Mouse (Mus musculus): ENCODE measurements around the gene Mrps18a. TPM values are rescaled to one million over a fixed set of nuclear protein-coding genes. Genes with fewer than 3 reads are reported as not detected.
A peak's percentile ranks its signal among the peaks of the same experiment; 100 is the strongest.

Gene Mrps18a
- polyA plus RNA-seq, 1 experiment from 2014 or later: 130 TPM

- peak; percentile 71 for ATAC-seq (ENCODE audit: low FRiP score)
- WGBS: under 1% methylated on average over 16 of the region's 16 CpGs
- Histone ChIP-seq H3K9me3 (replicated peaks) (no peaks in the 10 kb centered on the region), H3K4me2 (replicated peaks) (peak overlapping the region; percentile 70), H3K4me1 (peaks cover 24% of the 10 kb centered on the region), H3K27ac (peak overlapping the region; percentile 77), H3K27me3 (no peaks in the 10 kb centered on the region), H3K36me3 (peaks cover 20% of the 10 kb centered on the region), H3K9ac (peak overlapping the region; percentile 23), H3K4me3 (peak overlapping the region; percentile 86)
Measured at GRCm38 (mm10) chr17:46160090-46160662, 49.4 kb downstream of the Mrps18a start.

DNA sequence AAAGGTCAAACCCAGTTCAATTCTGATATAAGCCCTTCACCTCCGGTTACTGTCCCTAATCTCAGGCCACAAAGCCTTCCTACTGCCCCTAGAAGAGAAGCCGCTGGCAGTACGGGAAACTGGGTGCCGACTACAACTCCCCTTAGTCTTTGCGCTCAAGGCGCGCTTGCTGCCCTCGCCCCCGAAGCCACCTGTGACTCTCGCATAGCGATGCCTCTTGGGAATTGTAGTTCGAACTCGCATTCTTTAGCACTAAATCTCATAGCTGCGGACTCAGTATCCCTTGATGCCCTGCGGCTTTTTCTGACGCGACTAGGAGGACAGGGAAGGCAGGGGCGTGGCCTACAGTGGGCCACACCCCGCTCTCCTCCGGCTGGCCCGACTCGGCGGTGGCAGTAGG lies 49.9 kb downstream of the Mrps18a start, which contains the start of gene Gtpbp2:
Gene Gtpbp2, plus strand, starts transcription at position 347 of the 400 bp plus-strand sequence.
- no peaks in the 10 kb centered on the region for H3K27me3 ChIP-seq
- peaks cover 25% of the 10 kb centered on the region for H3K36me3 ChIP-seq
- under 1% methylated on average over 23 of the region's 23 CpGs for WGBS
- H3K4me2 ChIP-seq (replicated peaks): peak within 1 kb of the TSS; percentile 70
- peak; percentile 95 for ATAC-seq (ENCODE audit: low FRiP score)
- H3K9ac ChIP-seq: peak within 1 kb of the TSS; percentile 88
- no peaks in the 10 kb centered on the region for H3K9me3 ChIP-seq (replicated peaks)
- H3K4me1 ChIP-seq: peaks cover 24% of the 10 kb centered on the region
- peak within 1 kb of the TSS; percentile 86 for H3K4me3 ChIP-seq
- H3K27ac ChIP-seq: peak within 1 kb of the TSS; percentile 82

DNA sequence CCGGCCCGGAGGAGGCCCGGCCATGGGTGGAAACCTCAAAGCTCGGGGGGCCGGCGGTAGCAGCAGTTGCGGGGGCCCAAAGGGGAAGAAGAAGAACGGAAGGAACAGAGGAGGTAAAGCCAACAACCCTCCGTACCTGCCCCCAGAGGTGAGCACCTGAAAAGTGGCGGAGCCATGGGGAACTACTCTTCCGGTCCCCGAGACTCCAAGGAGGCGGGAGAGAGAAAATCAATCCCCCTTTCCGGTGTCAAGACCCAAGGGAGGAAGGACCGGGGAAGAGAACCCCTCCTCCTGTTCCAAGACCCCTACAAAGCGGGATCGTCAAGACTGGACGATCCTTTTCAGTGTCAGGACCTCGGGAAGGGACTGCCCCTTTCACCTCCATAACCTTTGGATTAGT lies 50.4 kb downstream of the Mrps18a start:
- H3K9ac ChIP-seq: peak overlapping the region; percentile 88
- ATAC-seq (ENCODE audit: low FRiP score): peak; percentile 55
- no peaks in the 10 kb centered on the region for H3K27me3 ChIP-seq
- 0% methylated on average over 19 of the region's 19 CpGs for WGBS
- H3K9me3 ChIP-seq (replicated peaks): no peaks in the 10 kb centered on the region
- peak overlapping the region; percentile 86 for H3K4me3 ChIP-seq
- H3K36me3 ChIP-seq: peaks cover 30% of the 10 kb centered on the region
- H3K4me1 ChIP-seq: peaks cover 24% of the 10 kb centered on the region
- peak overlapping the region; percentile 70 for H3K4me2 ChIP-seq (replicated peaks)
- H3K27ac ChIP-seq: peak overlapping the region; percentile 82

DNA sequence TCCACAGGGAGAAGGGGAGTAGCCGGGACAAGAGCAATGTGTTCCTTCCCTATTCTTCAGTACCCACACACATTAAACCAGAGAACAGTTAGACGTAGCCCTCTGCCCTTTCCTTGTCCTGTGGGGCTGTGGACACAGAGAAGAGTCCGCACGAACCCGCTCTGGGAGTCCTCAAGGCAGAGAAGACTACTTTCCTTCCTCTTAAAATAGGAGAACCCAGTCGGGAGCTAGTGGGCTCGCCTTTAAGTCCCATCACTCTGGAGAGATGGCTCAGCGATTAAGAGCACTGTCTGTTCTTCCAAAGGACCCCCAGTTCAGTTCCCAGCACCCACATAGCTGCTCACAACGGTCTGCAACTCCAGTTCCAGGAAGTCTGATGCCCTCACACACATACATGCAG lies 50.9 kb downstream of the Mrps18a start:
- Histone ChIP-seq H3K4me3 (peak overlapping the region; percentile 86), H3K4me2 (replicated peaks) (peak overlapping the region; percentile 70), H3K27ac (peak overlapping the region; percentile 82), H3K4me1 (peaks cover 24% of the 10 kb centered on the region), H3K27me3 (no peaks in the 10 kb centered on the region), H3K9ac (peak overlapping the region; percentile 88), H3K9me3 (replicated peaks) (no peaks in the 10 kb centered on the region), H3K36me3 (peaks cover 35% of the 10 kb centered on the region)
- 45% methylated on average over 9 of the region's 9 CpGs for WGBS
- no peak for ATAC-seq (ENCODE audit: low FRiP score)

DNA sequence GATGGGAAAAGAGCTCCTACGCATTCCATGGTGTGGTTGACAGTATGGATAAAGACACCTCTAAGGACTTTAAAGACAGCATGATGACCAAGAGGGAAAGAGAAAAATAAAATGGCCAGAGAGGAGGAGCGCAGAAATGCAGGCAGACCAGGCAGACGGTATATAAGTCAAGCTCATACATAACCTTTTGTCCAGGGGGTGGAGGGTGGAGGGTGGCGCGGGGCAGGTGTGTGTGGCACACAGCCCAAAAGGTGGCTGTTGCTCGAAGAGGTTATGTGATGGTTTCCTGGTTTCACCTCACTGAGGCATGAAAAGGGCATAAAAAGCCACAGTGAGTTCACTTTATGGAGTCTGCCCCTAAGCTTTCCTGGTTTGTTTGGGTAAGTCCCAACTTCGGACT lies 51.8 kb downstream of the Mrps18a start:
- Histone ChIP-seq H3K4me2 (replicated peaks) (peak overlapping the region; percentile 70), H3K4me3 (no peak overlapping the region)
- ATAC-seq (ENCODE audit: low FRiP score): no peak

GRCm38 (mm10) chr17:46162951-46163421 lies 52.2 kb downstream of the Mrps18a start:
- Histone ChIP-seq H3K4me1 (peaks cover 24% of the 10 kb centered on the region), H3K27ac (no peak overlapping the region), H3K4me2 (replicated peaks) (no peak overlapping the region), H3K4me3 (no peak overlapping the region), H3K9ac (no peak overlapping the region), H3K27me3 (no peaks in the 10 kb centered on the region), H3K9me3 (replicated peaks) (no peaks in the 10 kb centered on the region), H3K36me3 (peaks cover 48% of the 10 kb centered on the region)
- no peak for ATAC-seq (ENCODE audit: low FRiP score)
- WGBS: 90% methylated on average over 9 of the region's 9 CpGs

More for the DNA sequence above, 51.8 kb downstream of the Mrps18a start:
- Histone ChIP-seq H3K27me3 (no peaks in the 10 kb centered on the region), H3K9me3 (replicated peaks) (no peaks in the 10 kb centered on the region), H3K9ac (no peak overlapping the region), H3K36me3 (peaks cover 44% of the 10 kb centered on the region), H3K4me1 (peaks cover 24% of the 10 kb centered on the region), H3K27ac (no peak overlapping the region)
- WGBS: 96% methylated on average over 7 of the region's 7 CpGs

DNA sequence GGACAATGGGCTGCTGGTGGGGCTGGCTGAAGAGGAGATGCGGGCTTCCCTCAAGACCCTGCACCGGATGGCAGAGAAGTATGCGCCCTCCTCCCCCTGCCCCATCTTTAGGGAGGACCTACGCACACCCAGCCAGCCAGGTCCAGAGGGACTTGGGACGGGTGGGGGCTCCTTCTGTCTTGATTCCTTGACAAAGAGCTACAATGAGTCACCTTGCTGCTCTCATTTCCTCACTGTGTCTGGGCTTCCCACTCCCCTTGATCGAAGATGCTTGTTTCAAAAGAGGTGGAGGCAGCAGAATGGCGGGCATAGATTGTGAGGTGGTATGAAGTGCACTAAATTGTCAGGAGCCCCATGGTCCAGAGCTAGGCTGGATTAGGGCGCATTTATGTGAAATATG lies 53.5 kb downstream of the Mrps18a start:
- H3K4me2 ChIP-seq (replicated peaks): no peak overlapping the region
- no peak for ATAC-seq (ENCODE audit: low FRiP score)
- no peak overlapping the region for H3K27ac ChIP-seq
- H3K4me3 ChIP-seq: no peak overlapping the region
- WGBS: 96% methylated on average over 8 of the region's 8 CpGs
- no peaks in the 10 kb centered on the region for H3K27me3 ChIP-seq
- no peaks in the 10 kb centered on the region for H3K9me3 ChIP-seq (replicated peaks)
- H3K4me1 ChIP-seq: peaks cover 24% of the 10 kb centered on the region
- H3K36me3 ChIP-seq: peaks cover 59% of the 10 kb centered on the region
- no peak overlapping the region for H3K9ac ChIP-seq

- Histone ChIP-seq H3K36me3 (peaks cover 59% of the 10 kb centered on the region), H3K27ac (no peak overlapping the region), H3K27me3 (no peaks in the 10 kb centered on the region), H3K4me1 (peaks cover 22% of the 10 kb centered on the region), H3K4me3 (no peak overlapping the region), H3K9ac (no peak overlapping the region), H3K4me2 (replicated peaks) (no peak overlapping the region), H3K9me3 (replicated peaks) (no peaks in the 10 kb centered on the region)
- WGBS: 92% methylated on average over 10 of the region's 10 CpGs
- no peak for ATAC-seq (ENCODE audit: low FRiP score)
Measured at GRCm38 (mm10) chr17:46164791-46165190, 54.0 kb downstream of the Mrps18a start.

DNA sequence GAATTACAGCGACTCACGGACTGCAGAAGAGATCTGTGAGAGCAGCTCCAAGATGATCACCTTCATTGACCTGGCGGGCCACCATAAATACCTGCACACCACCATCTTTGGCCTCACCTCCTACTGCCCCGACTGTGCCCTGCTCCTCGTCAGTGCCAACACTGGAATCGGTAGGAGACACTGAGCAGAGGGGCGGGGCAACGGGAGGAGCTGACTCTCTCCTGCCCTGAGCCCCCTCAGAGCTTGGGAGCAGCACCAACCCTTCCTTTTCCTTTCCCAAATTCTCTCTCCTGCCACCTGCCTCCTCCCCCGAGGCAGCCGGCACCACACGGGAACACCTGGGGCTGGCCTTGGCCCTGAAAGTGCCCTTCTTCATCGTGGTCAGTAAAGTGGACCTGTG lies 54.7 kb downstream of the Mrps18a start:
- WGBS: 82% methylated on average over 12 of the region's 12 CpGs
- Histone ChIP-seq H3K9me3 (replicated peaks) (no peaks in the 10 kb centered on the region), H3K4me1 (peaks cover 20% of the 10 kb centered on the region), H3K27ac (no peak overlapping the region), H3K36me3 (peaks cover 62% of the 10 kb centered on the region), H3K4me3 (no peak overlapping the region), H3K27me3 (no peaks in the 10 kb centered on the region), H3K4me2 (replicated peaks) (no peak overlapping the region), H3K9ac (no peak overlapping the region)
- no peak for ATAC-seq (ENCODE audit: low FRiP score)

GRCm38 (mm10) chr17:46166270-46166669 lies 55.5 kb downstream of the Mrps18a start:
- Histone ChIP-seq H3K27ac (no peak overlapping the region), H3K36me3 (peaks cover 70% of the 10 kb centered on the region), H3K4me3 (no peak overlapping the region), H3K27me3 (no peaks in the 10 kb centered on the region), H3K4me2 (replicated peaks) (no peak overlapping the region), H3K9me3 (replicated peaks) (no peaks in the 10 kb centered on the region), H3K9ac (no peak overlapping the region), H3K4me1 (peaks cover 20% of the 10 kb centered on the region)
- no peak for ATAC-seq (ENCODE audit: low FRiP score)
- 87% methylated on average over 5 of the region's 5 CpGs for WGBS

DNA sequence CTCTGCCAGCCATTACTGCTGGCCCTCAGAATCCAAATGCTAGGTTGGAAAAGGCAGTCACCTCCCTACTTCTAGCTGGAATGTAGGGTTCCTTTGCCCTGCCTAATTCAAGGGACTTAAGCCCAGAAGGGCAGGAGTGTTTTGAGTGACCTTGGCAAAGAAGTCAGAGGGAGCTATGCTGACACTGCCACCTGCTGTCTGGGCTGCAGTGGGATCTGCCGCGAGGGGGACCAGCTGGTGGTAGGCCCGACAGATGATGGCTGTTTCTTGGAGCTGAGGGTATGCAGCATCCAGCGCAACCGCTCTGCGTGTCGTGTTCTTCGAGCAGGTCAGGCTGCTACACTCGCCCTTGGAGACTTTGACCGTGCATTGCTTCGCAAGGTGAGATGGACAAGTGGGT lies 56.2 kb downstream of the Mrps18a start:
- Histone ChIP-seq H3K27ac (no peak overlapping the region), H3K9ac (no peak overlapping the region), H3K9me3 (replicated peaks) (no peaks in the 10 kb centered on the region), H3K4me2 (replicated peaks) (no peak overlapping the region), H3K4me3 (no peak overlapping the region), H3K36me3 (peaks cover 74% of the 10 kb centered on the region), H3K4me1 (peaks cover 13% of the 10 kb centered on the region), H3K27me3 (no peaks in the 10 kb centered on the region)
- 87% methylated on average over 11 of the region's 11 CpGs for WGBS
- no peak for ATAC-seq (ENCODE audit: low FRiP score)

GRCm38 (mm10) chr17:46168318-46168717 lies 57.5 kb downstream of the Mrps18a start:
- 58% methylated on average over 5 of the region's 5 CpGs for WGBS
- ATAC-seq (ENCODE audit: low FRiP score): no peak

DNA sequence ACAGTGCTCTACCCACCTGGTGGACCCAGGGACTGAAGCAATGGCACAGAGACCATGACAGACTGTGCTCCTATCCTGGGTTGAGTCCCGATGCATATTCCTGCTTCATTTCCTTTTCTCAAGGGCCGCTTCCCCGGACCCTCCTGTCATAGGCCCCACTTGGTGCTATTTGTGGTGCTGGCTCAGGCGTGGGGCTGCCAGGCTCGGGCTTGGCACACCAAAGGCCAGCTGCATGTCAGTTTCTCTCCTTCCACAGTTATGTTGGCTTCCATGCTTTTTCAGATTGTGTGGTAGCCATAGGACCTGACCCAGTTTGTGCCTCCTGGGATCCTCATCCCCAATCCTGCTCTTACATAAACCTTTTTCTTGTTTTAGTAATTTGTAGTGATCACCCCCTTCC lies 58.0 kb downstream of the Mrps18a start:
- Histone ChIP-seq H3K9ac (no peak overlapping the region), H3K9me3 (replicated peaks) (no peaks in the 10 kb centered on the region), H3K4me2 (replicated peaks) (no peak overlapping the region), H3K4me1 (no peaks in the 10 kb centered on the region), H3K36me3 (peaks cover 78% of the 10 kb centered on the region), H3K27ac (no peak overlapping the region), H3K4me3 (no peak overlapping the region), H3K27me3 (no peaks in the 10 kb centered on the region)
- no peak for ATAC-seq (ENCODE audit: low FRiP score)
- WGBS: 90% methylated on average over 5 of the region's 5 CpGs

More at GRCm38 (mm10) chr17:46168318-46168717, 57.5 kb downstream of the Mrps18a start:
- H3K4me1 ChIP-seq: peaks cover under 1% of the 10 kb centered on the region; the same call in 1 of the 2 replicates
- peaks cover 82% of the 10 kb centered on the region for H3K36me3 ChIP-seq
- H3K27ac ChIP-seq: no peak overlapping the region
- no peaks in the 10 kb centered on the region for H3K27me3 ChIP-seq
- no peak overlapping the region for H3K4me2 ChIP-seq (replicated peaks)
- no peaks in the 10 kb centered on the region for H3K9me3 ChIP-seq (replicated peaks)
- no peak overlapping the region for H3K4me3 ChIP-seq
- no peak overlapping the region for H3K9ac ChIP-seq
